Mouse (Mus musculus) small intestine, adult 2 months (tissue): ENCODE measurements around the gene Ahr. TPM values are rescaled to one million over a fixed set of nuclear protein-coding genes. Genes with fewer than 3 reads are reported as not detected.
A peak's percentile ranks its signal among the peaks of the same experiment; 100 is the strongest.

Experiments
- H3K27ac ChIP-seq: fragments of 200-500 bp; 2 replicates; pipeline ENCODE4 v1.5.1; 2012; ENCODE audit warnings: low read depth, low read length, control low read depth, inconsistent platforms; ENCODE audit not compliant: insufficient read depth
- H3K27me3 ChIP-seq: fragments of 200-500 bp; 2 replicates; pipeline ENCODE4 v1.6.1; 2012; ENCODE audit warnings: mild to moderate bottlenecking, moderate library complexity, low read length, inconsistent platforms; ENCODE audit not compliant: control insufficient read depth, insufficient read depth
- H3K36me3 ChIP-seq: fragments of 200-500 bp; 2 replicates; pipeline ENCODE4 v1.6.1; 2012; ENCODE audit warnings: mild to moderate bottlenecking, low read length, control low read depth, inconsistent platforms; ENCODE audit not compliant: control insufficient read depth, insufficient read depth
- H3K4me1 ChIP-seq: fragments of 200-500 bp; 2 replicates; pipeline ENCODE4 v1.6.1; 2012; ENCODE audit warnings: low read length, inconsistent platforms, mixed read lengths; ENCODE audit not compliant: control insufficient read depth, insufficient read depth, insufficient read length
- H3K4me3 ChIP-seq: fragments of 200-500 bp; 2 replicates; pipeline ENCODE4 v1.5.1; 2012; ENCODE audit warnings: low read depth, mild to moderate bottlenecking, control low read depth, inconsistent platforms, low read length, moderate library complexity
- CTCF ChIP-seq: fragments of 200-500 bp; IDR thresholded peaks from 2 replicates; pipeline ENCODE4 v1.5.1; 2012; ENCODE audit warnings: low read depth, mild to moderate bottlenecking, control low read depth, inconsistent platforms, low read length, moderate library complexity, mixed read lengths; ENCODE audit not compliant: insufficient replicate concordance, insufficient read length; ENCODE audit errors: extremely low read depth
- POLR2A ChIP-seq: fragments of 200-500 bp; IDR thresholded peaks from 2 replicates; pipeline ENCODE4 v1.6.1; 2012; ENCODE audit warnings: low read depth, mild to moderate bottlenecking, control low read depth, inconsistent platforms, low read length, moderate library complexity
- WGBS: fragments of 180-500 bp; shearing (Covaris S2); methylation state at CpG from one replicate; pipeline ENCODE4 v1.1.7; 2018; 5-methylcytosine and 5-hydroxymethylcytosine counted together
- polyA plus RNA-seq: library from polyadenylated mRNA; depleted of rRNA; stranded (reverse); fragments of >200 nt; gene quantifications from 2 replicates; pipeline ENCODE4 v1.2.3, GENCODE M21; 2012

Gene Ahr
- polyA plus RNA-seq, 1 experiment, result 6.2 TPM

DNA sequence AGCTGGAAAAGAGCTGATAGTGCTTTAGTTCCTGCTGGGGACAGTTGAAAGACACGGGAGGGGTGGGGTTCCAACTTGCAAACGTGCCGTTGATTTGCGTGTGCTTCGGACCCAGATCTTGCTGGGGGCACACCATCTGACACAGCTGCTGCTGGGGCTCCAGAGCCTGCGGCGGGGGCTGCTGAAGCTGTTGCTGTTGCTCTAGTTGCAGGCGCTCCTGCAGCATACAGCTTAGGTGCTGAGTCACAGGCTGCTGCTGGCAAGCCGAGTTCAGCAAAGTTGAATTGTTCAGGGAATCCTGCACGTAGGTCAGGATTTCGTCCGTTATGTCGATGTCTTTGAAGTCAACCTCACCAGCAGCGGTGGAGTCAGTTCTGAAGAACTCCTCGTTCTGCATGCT is 30.8 kb downstream of the Ahr start:
- H3K4me3 ChIP-seq, result no peak overlapping the region
- H3K4me1 ChIP-seq, result no peaks in the 10 kb centered on the region
- 78% methylated on average over 15 of the region's 15 CpGs for WGBS
- no peak for TF ChIP-seq CTCF
- no peak for TF ChIP-seq POLR2A
- no peaks in the 10 kb centered on the region for H3K27me3 ChIP-seq
- H3K27ac ChIP-seq, result no peak overlapping the region
- H3K36me3 ChIP-seq, result peaks cover 55% of the 10 kb centered on the region

DNA sequence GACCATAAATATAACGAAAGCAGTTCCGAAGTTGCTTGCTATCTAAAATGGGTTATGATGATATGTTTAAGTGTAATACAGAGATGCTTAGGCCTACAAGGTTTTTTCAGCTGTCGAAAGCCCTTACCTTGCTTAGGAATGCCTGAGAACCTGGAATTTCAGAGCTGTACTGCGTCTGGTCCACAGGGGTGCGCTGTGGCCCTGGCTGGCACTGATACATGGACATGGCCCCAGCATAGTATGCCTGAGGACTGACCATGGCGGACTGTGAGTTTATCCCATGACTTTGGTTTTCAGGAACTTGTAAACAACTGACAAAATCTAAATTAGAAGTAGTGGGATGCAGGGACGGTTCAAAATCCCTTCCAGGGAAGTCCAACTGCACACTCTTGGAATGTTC is 31.3 kb downstream of the Ahr start:
- WGBS, result 85% methylated on average over 7 of the region's 7 CpGs
- H3K4me1 ChIP-seq, result no peaks in the 10 kb centered on the region
- peaks cover 54% of the 10 kb centered on the region for H3K36me3 ChIP-seq
- H3K27me3 ChIP-seq, result no peaks in the 10 kb centered on the region
- H3K4me3 ChIP-seq, result no peak overlapping the region
- no peak overlapping the region for H3K27ac ChIP-seq
- no peak for TF ChIP-seq POLR2A
- TF ChIP-seq CTCF, result peak; percentile 39; the same call in 1 of the 2 replicates

DNA sequence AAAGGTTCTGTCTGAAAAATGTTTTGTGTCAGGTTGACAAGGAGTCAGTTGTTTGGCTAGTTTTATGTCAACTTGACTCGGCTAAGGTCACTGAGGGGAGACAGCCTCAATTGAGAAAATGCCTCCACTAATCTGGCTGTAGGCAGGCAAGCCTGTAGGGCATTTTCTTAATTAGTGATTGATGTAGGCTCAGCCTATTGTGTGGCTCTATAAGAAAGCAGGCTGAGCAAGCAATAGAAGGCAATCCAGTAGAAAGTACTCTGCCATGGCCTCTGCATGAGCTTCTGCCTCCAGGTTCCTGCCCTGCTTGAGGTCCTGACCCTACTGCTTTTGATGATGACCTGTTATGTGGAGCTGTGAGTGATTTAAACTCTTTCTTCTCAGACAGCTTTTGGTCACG is 33.4 kb downstream of the Ahr start:
- Histone ChIP-seq H3K27ac (no peak overlapping the region), H3K4me1 (no peaks in the 10 kb centered on the region), H3K27me3 (no peaks in the 10 kb centered on the region), H3K4me3 (no peak overlapping the region), H3K36me3 (peaks cover 50% of the 10 kb centered on the region)
- 76% methylated on average over 2 of the region's 2 CpGs for WGBS
- TF ChIP-seq POLR2A, result no peak
- TF ChIP-seq CTCF, result no peak

DNA sequence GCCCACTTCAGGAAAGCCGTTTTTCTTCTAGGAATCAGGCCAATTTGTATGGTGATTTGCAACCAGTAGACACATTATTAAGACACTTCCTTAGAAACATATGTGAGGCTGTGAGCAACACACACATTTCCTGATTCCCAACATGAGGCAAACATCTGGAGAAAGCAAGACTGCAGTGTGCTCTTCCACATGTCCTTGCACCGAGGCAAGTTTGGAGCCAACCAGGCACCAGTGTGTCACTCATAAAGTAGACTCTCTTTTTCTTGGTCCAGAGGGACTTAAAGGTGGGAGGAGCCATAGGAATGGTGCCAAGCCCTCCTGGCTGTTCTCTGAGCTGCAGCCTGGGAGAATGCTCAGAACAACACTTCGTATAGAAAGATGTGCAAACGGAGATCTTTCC is 39.6 kb downstream of the Ahr start:
- H3K4me1 ChIP-seq, result no peaks in the 10 kb centered on the region
- H3K27me3 ChIP-seq, result no peaks in the 10 kb centered on the region
- H3K27ac ChIP-seq, result no peak overlapping the region
- WGBS, result 70% methylated on average over 4 of the region's 4 CpGs
- TF ChIP-seq POLR2A (no peak), CTCF (no peak)
- no peak overlapping the region for H3K4me3 ChIP-seq
- peaks cover 13% of the 10 kb centered on the region for H3K36me3 ChIP-seq

DNA sequence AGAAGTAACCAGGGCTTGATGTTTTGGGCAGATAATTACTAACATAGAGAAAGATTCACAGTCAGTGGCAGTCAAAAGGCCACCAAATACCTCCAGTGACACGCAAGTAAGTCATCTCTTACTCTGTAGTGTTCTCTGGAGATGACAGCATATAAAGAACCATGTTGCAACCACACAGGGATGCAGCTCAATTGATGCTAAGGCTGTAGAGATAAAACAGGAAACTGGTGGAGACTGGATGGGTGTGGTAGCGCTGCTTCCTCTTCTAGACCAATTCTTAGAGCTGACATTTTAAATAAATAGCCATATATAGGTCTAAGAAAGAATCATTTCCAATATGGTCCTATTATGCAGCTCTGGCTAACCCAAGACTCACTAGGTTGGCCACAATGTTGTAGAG is 54.1 kb downstream of the Ahr start:
- no peaks in the 10 kb centered on the region for H3K36me3 ChIP-seq
- no peak for TF ChIP-seq CTCF
- TF ChIP-seq POLR2A, result no peak
- H3K4me3 ChIP-seq, result no peak overlapping the region
- WGBS, result 79% methylated on average over 2 of the region's 2 CpGs
- no peaks in the 10 kb centered on the region for H3K4me1 ChIP-seq
- H3K27ac ChIP-seq, result no peak overlapping the region
- no peaks in the 10 kb centered on the region for H3K27me3 ChIP-seq

DNA sequence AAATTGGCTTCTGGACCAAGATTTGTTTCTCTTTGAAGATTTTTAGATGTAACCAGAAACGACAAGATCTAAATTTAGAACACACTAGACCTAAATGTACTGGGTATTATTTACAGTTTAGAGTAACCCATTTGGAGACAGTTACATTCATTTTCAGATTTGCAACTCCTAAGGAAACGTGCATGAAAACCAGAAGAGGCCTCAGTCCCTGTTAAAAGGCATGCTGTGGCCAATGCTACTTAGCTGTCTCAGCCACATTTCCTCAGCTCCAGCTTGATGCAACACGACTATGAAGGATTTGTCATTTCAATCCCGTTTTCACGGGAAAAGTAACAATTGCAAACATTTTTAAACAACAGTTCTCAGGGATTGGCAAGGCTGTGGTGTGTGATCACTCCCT is 55.9 kb downstream of the Ahr start:
- H3K27me3 ChIP-seq, result no peaks in the 10 kb centered on the region
- H3K4me1 ChIP-seq, result no peaks in the 10 kb centered on the region
- no peak overlapping the region for H3K4me3 ChIP-seq
- H3K27ac ChIP-seq, result no peak overlapping the region
- TF ChIP-seq CTCF (no peak), POLR2A (no peak)
- no peaks in the 10 kb centered on the region for H3K36me3 ChIP-seq
- 71% methylated on average over 5 of the region's 5 CpGs for WGBS

DNA sequence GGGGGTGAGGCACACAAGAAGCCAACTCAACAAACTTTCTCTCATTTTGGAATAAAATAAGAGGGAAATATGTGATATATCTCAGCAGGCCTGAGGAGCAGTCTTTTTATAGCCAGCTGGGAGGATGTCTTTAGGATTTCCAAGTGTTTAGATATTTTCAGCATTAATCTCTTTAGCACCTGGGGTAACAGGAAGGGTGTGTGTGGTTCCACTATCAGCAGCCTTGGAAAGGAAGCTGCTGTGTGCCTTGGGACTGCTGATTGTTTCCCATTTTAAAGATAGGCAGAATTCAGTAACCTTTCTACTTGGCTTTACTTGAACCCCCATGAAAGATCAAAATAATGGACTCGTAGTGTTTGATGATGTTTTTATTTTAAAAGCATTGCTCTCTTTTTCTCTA is 71.4 kb downstream of the Ahr start:
- WGBS, result 80% methylated on average over 1 of the region's 1 CpGs
- Histone ChIP-seq H3K27ac (no peak overlapping the region), H3K27me3 (no peaks in the 10 kb centered on the region), H3K4me1 (no peaks in the 10 kb centered on the region), H3K4me3 (no peak overlapping the region), H3K36me3 (no peaks in the 10 kb centered on the region)
- TF ChIP-seq CTCF (no peak), POLR2A (no peak)

DNA sequence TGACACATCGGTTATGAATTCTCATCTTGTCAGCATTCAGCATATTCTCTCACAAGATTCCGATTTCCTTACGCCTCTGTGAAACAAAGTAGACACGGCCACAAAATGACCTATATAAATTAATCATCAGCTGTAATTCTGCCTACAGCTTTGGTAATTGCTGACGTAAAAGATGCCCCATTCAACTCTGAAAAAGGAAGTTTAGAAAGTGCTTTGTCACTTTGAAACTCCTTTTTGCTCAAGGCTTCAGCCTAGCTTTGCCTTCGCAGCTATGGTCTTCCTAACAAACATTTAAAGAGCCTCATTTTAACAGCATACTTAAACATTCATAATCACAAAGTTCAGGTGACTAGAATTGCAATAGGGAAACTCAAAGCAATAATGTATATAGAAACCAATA is 72.2 kb downstream of the Ahr start:
- H3K36me3 ChIP-seq, result no peaks in the 10 kb centered on the region
- no peak overlapping the region for H3K27ac ChIP-seq
- 76% methylated on average over 6 of the region's 6 CpGs for WGBS
- no peak for TF ChIP-seq POLR2A
- no peak for TF ChIP-seq CTCF
- H3K4me3 ChIP-seq, result no peak overlapping the region
- H3K4me1 ChIP-seq, result no peaks in the 10 kb centered on the region
- no peaks in the 10 kb centered on the region for H3K27me3 ChIP-seq
